Mouse (Mus musculus): ENCODE data around the gene Mcm5.
A peak's percentile ranks its signal among the peaks of the same experiment; 100 is the strongest.

Mcm5 gene

GRCm38 (mm10) chr8:75093399-75094156, 15.8 kb upstream of the Mcm5 start, which contains the start of gene Hmox1:
Gene Hmox1, plus strand, starts transcription at chr8:75093621.
- peak; percentile 91 to 95 for DNase-seq (ENCODE audit: low spot score in 2 of 2)

- DNase-seq (ENCODE audit: low spot score in 2 of 2), result no peak
These were observed 6.4 kb upstream of the Mcm5 start for GRCm38 (mm10) chr8:75102956-75103355.

- no peak for DNase-seq (ENCODE audit: low spot score in 2 of 2)
These were observed 5.9 kb upstream of the Mcm5 start for GRCm38 (mm10) chr8:75103376-75103878.

- peak; percentile 69 to 80 for DNase-seq (ENCODE audit: low spot score in 2 of 2)
These were observed 688 bp upstream of the Mcm5 start for GRCm38 (mm10) chr8:75108527-75109235.

GRCm38 (mm10) chr8:75110093-75110492, 724 bp downstream of the Mcm5 start:
- DNase-seq (ENCODE audit: low spot score in 2 of 2), result no peak

- DNase-seq (ENCODE audit: low spot score in 2 of 2), result no peak
These were observed 9.1 kb downstream of the Mcm5 start for GRCm38 (mm10) chr8:75118505-75118904.

- DNase-seq (ENCODE audit: low spot score in 2 of 2), result no peak
These were observed 9.9 kb downstream of the Mcm5 start for GRCm38 (mm10) chr8:75119287-75119686.

GRCm38 (mm10) chr8:75119747-75120146, 10.4 kb downstream of the Mcm5 start:
- DNase-seq (ENCODE audit: low spot score in 2 of 2), result no peak

- no peak for DNase-seq (ENCODE audit: low spot score in 2 of 2)
These were observed 18.0 kb downstream of the Mcm5 start for GRCm38 (mm10) chr8:75127406-75127805.

- DNase-seq (ENCODE audit: low spot score in 2 of 2), result no peak
These were observed 23.1 kb downstream of the Mcm5 start for GRCm38 (mm10) chr8:75132485-75132884.

GRCm38 (mm10) chr8:75133399-75133798, 24.0 kb downstream of the Mcm5 start:
- no peak for DNase-seq (ENCODE audit: low spot score in 2 of 2)

GRCm38 (mm10) chr8:75134603-75135391, 25.4 kb downstream of the Mcm5 start:
- peak; percentile 61 to 69 for DNase-seq (ENCODE audit: low spot score in 2 of 2)

GRCm38 (mm10) chr8:75135756-75136155, 26.4 kb downstream of the Mcm5 start:
- DNase-seq (ENCODE audit: low spot score in 2 of 2), result no peak

GRCm38 (mm10) chr8:75136256-75136655, 26.9 kb downstream of the Mcm5 start:
- no peak for DNase-seq (ENCODE audit: low spot score in 2 of 2)

- DNase-seq (ENCODE audit: low spot score in 2 of 2), result no peak
These were observed 28.2 kb downstream of the Mcm5 start for GRCm38 (mm10) chr8:75137536-75137935.

GRCm38 (mm10) chr8:75150911-75151610, 41.7 kb downstream of the Mcm5 start:
- DNase-seq (ENCODE audit: low spot score in 2 of 2), result no peak

- DNase-seq (ENCODE audit: low spot score in 2 of 2), result no peak
These were observed 42.4 kb downstream of the Mcm5 start for GRCm38 (mm10) chr8:75151743-75152142.

GRCm38 (mm10) chr8:75152505-75153082, 43.2 kb downstream of the Mcm5 start:
- DNase-seq (ENCODE audit: low spot score in 2 of 2), result no peak

GRCm38 (mm10) chr8:75154855-75155478, 45.6 kb downstream of the Mcm5 start:
- no peak for DNase-seq (ENCODE audit: low spot score in 2 of 2)

- DNase-seq (ENCODE audit: low spot score in 2 of 2), result no peak
These were observed 46.5 kb downstream of the Mcm5 start for GRCm38 (mm10) chr8:75155740-75156322.
